Mouse (Mus musculus): ENCODE results near the gene Usp6nl.

DNA sequence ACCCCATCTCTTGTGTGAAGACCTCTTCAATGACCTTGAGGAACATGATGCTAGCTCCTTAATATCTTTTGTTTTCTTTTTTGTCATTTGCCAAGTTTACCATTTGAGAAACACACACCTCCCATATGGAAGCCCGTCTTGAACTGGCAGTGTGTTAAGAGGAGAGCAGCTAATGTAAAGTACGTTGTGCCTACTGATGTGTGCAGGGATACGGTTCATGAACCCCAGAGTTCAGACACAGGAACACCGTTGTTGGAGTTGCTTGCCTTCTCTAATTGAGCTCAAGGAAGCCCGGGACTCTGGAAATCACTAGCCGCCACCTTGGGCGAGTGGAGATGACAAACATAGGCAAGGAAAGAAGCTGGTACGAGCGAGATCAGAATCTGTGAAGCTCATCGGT is 9.7 kb upstream of the Usp6nl start:
- TF ChIP-seq USF2 (IDR thresholded peaks at IDR 0.05; ENCODE audit: borderline replicate concordance in 1 of 2, insufficient read depth in 1 of 2, low read depth in 1 of 2, low read length in 2 of 2) (no peak), POLR2A (IDR thresholded peaks at IDR 0.05; ENCODE audit: control insufficient read depth in 1 of 2, insufficient read depth in 1 of 2, low read depth in 1 of 2, low read length in 2 of 2, poor library complexity in 1 of 2) (no peak), CHD2 (IDR thresholded peaks at IDR 0.05; ENCODE audit: low read length) (no peak)
